Mouse (Mus musculus) neural tube, embryonic 13.5 days (tissue): Measurements from ENCODE around the gene Sfmbt1. TPM values are rescaled to one million over a fixed set of nuclear protein-coding genes. Genes with fewer than 3 reads are reported as not detected.

Experiments used
- ATAC-seq: fragments of 200-750 bp; cut with Nextera tagmentation; 2 replicates; pipeline ENCODE4 v1.8.0; 2017; ENCODE audit warnings: low read depth, mild to moderate bottlenecking, moderate TSS enrichment, moderate library complexity
- H3K27ac ChIP-seq: fragments of 300-500 bp; sonication (generic); replicated peaks from 2 replicates; pipeline ENCODE4 v1.5.1; 2015; ENCODE audit warnings: moderate library complexity, mild to moderate bottlenecking, inconsistent platforms
- H3K27me3 ChIP-seq: fragments of 300-500 bp; sonication (generic); 2 replicates; pipeline ENCODE4 v1.6.1; 2015; ENCODE audit warnings: mild to moderate bottlenecking, inconsistent platforms
- H3K36me3 ChIP-seq: fragments of 300-500 bp; sonication (generic); 2 replicates; pipeline ENCODE4 v1.6.1; 2015; ENCODE audit warnings: mild to moderate bottlenecking, inconsistent platforms
- H3K4me1 ChIP-seq: fragments of 300-500 bp; sonication (generic); replicated peaks from 2 replicates; pipeline ENCODE4 v1.6.1; 2015; ENCODE audit warnings: inconsistent platforms
- H3K4me2 ChIP-seq: fragments of 300-500 bp; sonication (generic); 2 replicates; pipeline ENCODE4 v1.6.1; 2015; ENCODE audit warnings: inconsistent platforms, mild to moderate bottlenecking, moderate library complexity
- H3K4me3 ChIP-seq: fragments of 300-500 bp; sonication (generic); 2 replicates; pipeline ENCODE4 v1.5.1; 2015; ENCODE audit warnings: mild to moderate bottlenecking, inconsistent platforms
- H3K9ac ChIP-seq: fragments of 300-500 bp; sonication (generic); 2 replicates; pipeline ENCODE4 v1.6.1; 2015; ENCODE audit warnings: moderate library complexity, mild to moderate bottlenecking, inconsistent platforms
- H3K9me3 ChIP-seq: fragments of 300-500 bp; sonication (generic); 2 replicates; pipeline ENCODE4 v1.6.1; 2016; ENCODE audit warnings: inconsistent platforms
- WGBS: fragments of 180-500 bp; shearing (Covaris S2); methylation state at CpG from one replicate; pipeline ENCODE4 v1.1.7; 2015; 5-methylcytosine and 5-hydroxymethylcytosine counted together
- polyA plus RNA-seq: library from polyadenylated mRNA; unstranded; fragments of >200 nt; fragmentation: Nextera tagmentation; extraction: Ambion mirVana; gene quantifications from 2 replicates; pipeline ENCODE4 v1.2.1, GENCODE M21; 2015

Sfmbt1 gene
- polyA plus RNA-seq, 1 experiment from 2014 or later = 14.7 TPM

DNA sequence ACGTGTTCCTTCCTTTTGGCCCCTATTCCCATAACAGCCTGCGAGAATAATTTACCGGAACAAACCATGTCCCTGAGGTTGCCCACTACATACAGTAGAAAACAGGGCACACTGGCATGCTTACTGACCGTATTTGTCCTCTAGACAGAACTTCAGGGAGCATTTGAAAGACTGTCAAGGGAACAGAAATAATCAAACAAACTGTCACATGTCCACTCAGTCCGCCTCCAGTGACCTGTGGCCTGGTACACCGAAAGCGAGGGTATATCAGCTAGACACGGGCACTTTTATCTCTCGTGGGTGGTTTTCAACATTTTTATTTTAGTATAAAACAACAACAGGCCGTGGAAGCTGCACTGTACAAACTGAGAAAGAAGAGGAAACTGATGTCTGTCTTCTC is 154.2 kb downstream of the Sfmbt1 start:
- Histone ChIP-seq H3K27me3 (no peaks in the 10 kb centered on the region), H3K4me3 (no peak overlapping the region), H3K4me1 (no peaks in the 10 kb centered on the region), H3K9ac (no peak overlapping the region), H3K9me3 (no peaks in the 10 kb centered on the region), H3K36me3 (peaks cover 36% of the 10 kb centered on the region), H3K4me2 (no peak overlapping the region), H3K27ac (no peak overlapping the region)
- ATAC-seq = no peak
- 92% methylated on average over 10 of the region's 10 CpGs for WGBS

DNA sequence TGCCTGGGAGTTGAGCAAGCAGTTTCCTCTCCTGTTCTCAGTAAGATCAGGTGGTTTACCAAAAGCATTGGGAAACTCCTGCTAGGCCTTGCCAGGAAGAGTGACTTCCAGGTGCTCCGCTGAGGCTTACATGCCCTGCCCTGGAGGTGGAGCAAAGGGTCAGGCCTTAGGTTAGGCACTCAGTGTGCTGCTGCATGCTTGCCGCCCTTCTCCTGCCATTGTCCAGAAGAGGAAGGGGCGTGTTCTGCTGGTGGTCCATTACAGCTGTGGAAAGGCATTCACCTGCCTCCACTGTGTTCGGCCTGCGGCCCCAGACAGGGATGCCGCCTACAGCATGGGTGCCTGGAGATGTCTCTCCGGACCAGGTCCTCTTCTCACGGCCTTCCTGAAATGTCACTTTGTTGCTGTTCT is 154.7 kb downstream of the Sfmbt1 start:
- ATAC-seq = no peak
- H3K4me3 ChIP-seq = no peak overlapping the region
- no peak overlapping the region for H3K4me2 ChIP-seq
- no peaks in the 10 kb centered on the region for H3K27me3 ChIP-seq
- no peaks in the 10 kb centered on the region for H3K4me1 ChIP-seq
- no peak overlapping the region for H3K27ac ChIP-seq
- 75% methylated on average over 8 of the region's 8 CpGs for WGBS
- no peaks in the 10 kb centered on the region for H3K9me3 ChIP-seq
- no peak overlapping the region for H3K9ac ChIP-seq
- H3K36me3 ChIP-seq = peaks cover 42% of the 10 kb centered on the region

DNA sequence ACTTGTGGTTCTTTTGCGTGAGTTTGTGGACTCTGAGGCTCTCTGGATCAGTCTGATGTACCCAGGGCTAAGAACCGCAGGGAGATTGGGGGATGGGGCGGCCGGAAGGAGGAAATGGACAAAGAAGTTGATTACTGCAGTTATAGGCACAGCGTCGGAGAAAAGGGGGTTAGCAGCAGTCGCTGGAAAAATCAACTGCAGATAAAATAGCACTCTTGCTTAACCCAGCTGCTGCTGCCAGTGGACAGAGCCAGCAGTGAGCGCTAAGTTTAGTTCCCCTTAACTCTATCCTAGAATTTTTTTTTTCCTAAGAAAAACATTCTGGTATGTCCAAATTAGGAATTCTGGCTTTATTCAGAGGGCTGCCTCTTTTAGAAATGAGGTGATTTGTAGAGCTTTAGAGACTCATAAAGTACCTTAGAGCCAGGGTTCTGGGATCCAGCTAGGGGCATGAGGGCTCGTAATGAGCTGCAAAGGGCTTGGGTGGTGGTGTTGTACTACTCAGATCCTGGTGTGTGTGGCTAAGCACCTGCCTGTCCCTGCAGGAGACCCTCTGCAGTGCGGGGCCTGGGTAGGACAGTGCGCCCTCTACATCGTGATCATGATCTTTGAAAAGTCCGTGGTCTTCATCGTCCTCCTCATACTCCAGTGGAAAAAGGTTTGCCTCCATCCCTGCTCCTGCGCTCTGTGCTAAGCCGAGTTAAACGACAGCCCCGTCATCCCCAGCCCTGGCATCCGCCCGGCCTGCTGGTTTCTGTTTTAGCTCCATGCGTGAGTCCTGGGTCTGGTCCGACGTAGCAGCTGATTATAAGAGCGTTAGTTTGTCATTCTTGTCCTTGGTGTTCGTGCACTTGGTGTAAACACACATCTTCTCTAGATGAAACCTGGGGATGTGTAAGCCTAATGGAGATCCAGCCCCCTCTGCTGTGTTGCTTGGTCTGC is 155.8 kb downstream of the Sfmbt1 start:
- no peaks in the 10 kb centered on the region for H3K9me3 ChIP-seq
- no peaks in the 10 kb centered on the region for H3K4me1 ChIP-seq
- H3K27me3 ChIP-seq = no peaks in the 10 kb centered on the region
- no peak overlapping the region for H3K4me2 ChIP-seq
- no peak for ATAC-seq
- H3K9ac ChIP-seq = no peak overlapping the region
- H3K36me3 ChIP-seq = peaks cover 40% of the 10 kb centered on the region
- H3K4me3 ChIP-seq = no peak overlapping the region
- no peak overlapping the region for H3K27ac ChIP-seq
- WGBS = 71% methylated on average over 25 of the region's 25 CpGs

Other genes with a start within 250 kb of the Sfmbt1 start
- 19.0 and 20.0 TPM in 2 replicates for gene Dcp1a, start 235.3 kb upstream of the Sfmbt1 start, polyA plus RNA-seq
- 7.0 and 7.4 TPM in 2 replicates for gene Cacna1d, start 223.4 kb upstream of the Sfmbt1 start, polyA plus RNA-seq
- 197 and 213 TPM in 2 replicates for gene Tkt, start 166.5 kb upstream of the Sfmbt1 start, polyA plus RNA-seq
- 55.1 and 63.4 TPM in 2 replicates for gene Prkcd, start 88.6 kb upstream of the Sfmbt1 start, polyA plus RNA-seq
- gene Rft1, start 60.5 kb upstream of the Sfmbt1 start, polyA plus RNA-seq = 9.6 and 9.9 TPM in 2 replicates
- 18.5 and 19.6 TPM in 2 replicates for gene Tmem110, start 110.7 kb downstream of the Sfmbt1 start, polyA plus RNA-seq
- gene Mustn1, start 164.4 kb downstream of the Sfmbt1 start, polyA plus RNA-seq = 1.9 and 2.6 TPM in 2 replicates
- not detected in 2 replicates for gene Itih4, start 171.6 kb downstream of the Sfmbt1 start, polyA plus RNA-seq
- gene Itih3, start 208.9 kb downstream of the Sfmbt1 start, polyA plus RNA-seq = 0.42 and 0.87 TPM in 2 replicates
- gene Itih1, start 228.4 kb downstream of the Sfmbt1 start, polyA plus RNA-seq = 0.10 TPM in 1 of 2 replicates, not detected in the other
- gene Nek4, start 236.5 kb downstream of the Sfmbt1 start, polyA plus RNA-seq = 13.5 and 16.4 TPM in 2 replicates